Mouse (Mus musculus) 3T3-L1 (cell line): ENCODE measurements around the gene Zbtb8a.
"Not testable (repeated sequence)": the region's sequence is repeated elsewhere in the genome, so short reads cannot be mapped to it uniquely, and the experiment has no call there.

Experiments
- DNase-seq: peaks from one replicate; pipeline ENCODE4 v3.0.0-alpha.2; 2015; ENCODE audit warnings: low read depth, low spot score

Zbtb8a gene

GRCm38 (mm10) chr4:129377601-129378390 lies at the start of gene Zbtb8a:
Zbtb8a (minus strand) TSS chr4:129378116.
- DNase-seq: peak; percentile 52

GRCm38 (mm10) chr4:129418321-129418720 lies 40.4 kb upstream of the Zbtb8a start:
- peak; percentile 21 for DNase-seq

GRCm38 (mm10) chr4:129416478-129416877 lies 38.6 kb upstream of the Zbtb8a start:
- peak; percentile 87 for DNase-seq

GRCm38 (mm10) chr4:129415892-129416291 lies 38.0 kb upstream of the Zbtb8a start:
- DNase-seq: peak; percentile 8

- DNase-seq: no peak
These were observed 33.1 kb upstream of the Zbtb8a start for GRCm38 (mm10) chr4:129410991-129411390.

- not testable (repeated sequence) for DNase-seq
These were observed 32.6 kb upstream of the Zbtb8a start for GRCm38 (mm10) chr4:129410532-129410931.

GRCm38 (mm10) chr4:129406447-129406846 lies 28.5 kb upstream of the Zbtb8a start:
- DNase-seq: peak; percentile 31

GRCm38 (mm10) chr4:129399813-129400212 lies 21.9 kb upstream of the Zbtb8a start:
- no peak for DNase-seq

GRCm38 (mm10) chr4:129396960-129397359 lies 19.0 kb upstream of the Zbtb8a start:
- DNase-seq: peak; percentile 15

- DNase-seq: no peak
These were observed 16.4 kb upstream of the Zbtb8a start for GRCm38 (mm10) chr4:129394089-129394870.

GRCm38 (mm10) chr4:129390936-129391557 lies 13.1 kb upstream of the Zbtb8a start:
- no peak for DNase-seq

GRCm38 (mm10) chr4:129390216-129390743 lies 12.4 kb upstream of the Zbtb8a start:
- no peak for DNase-seq

GRCm38 (mm10) chr4:129388404-129388803 lies 10.5 kb upstream of the Zbtb8a start:
- no peak for DNase-seq

GRCm38 (mm10) chr4:129386989-129387388 lies 9.1 kb upstream of the Zbtb8a start:
- no peak for DNase-seq

- no peak for DNase-seq
These were observed 8.5 kb upstream of the Zbtb8a start for GRCm38 (mm10) chr4:129386269-129386946.

GRCm38 (mm10) chr4:129385685-129386084 lies 7.8 kb upstream of the Zbtb8a start:
- DNase-seq: no peak

- DNase-seq: peak; percentile 32
These were observed 6.5 kb upstream of the Zbtb8a start for GRCm38 (mm10) chr4:129384440-129384839.

GRCm38 (mm10) chr4:129383586-129383985 lies 5.7 kb upstream of the Zbtb8a start:
- DNase-seq: no peak

- DNase-seq: peak; percentile 39
These were observed 4.6 kb upstream of the Zbtb8a start for GRCm38 (mm10) chr4:129382488-129382887.

- no peak for DNase-seq
These were observed 4.1 kb upstream of the Zbtb8a start for GRCm38 (mm10) chr4:129382029-129382428.

- no peak for DNase-seq
These were observed 3.2 kb upstream of the Zbtb8a start for GRCm38 (mm10) chr4:129381148-129381547.
